Mouse (Mus musculus) lung, postnatal 0 days (tissue): ENCODE measurements at regions not wholly inside any gene's neighbourhood (a gene's known extent, or its start where the extent isn't known, plus 50 kb on each side); places are given as distances from the start of the nearest gene placed in this dataset.

Source experiments
- CTCF ChIP-seq: IDR thresholded peaks from 2 replicates; pipeline ENCODE4 v1.5.1; 2016; ENCODE audit warnings: antibody characterized with exemption, mild to moderate bottlenecking
- EP300 ChIP-seq: IDR thresholded peaks from 2 replicates; pipeline ENCODE4 v1.6.1; 2016; ENCODE audit warnings: antibody characterized with exemption, mild to moderate bottlenecking, control low read depth

DNA sequence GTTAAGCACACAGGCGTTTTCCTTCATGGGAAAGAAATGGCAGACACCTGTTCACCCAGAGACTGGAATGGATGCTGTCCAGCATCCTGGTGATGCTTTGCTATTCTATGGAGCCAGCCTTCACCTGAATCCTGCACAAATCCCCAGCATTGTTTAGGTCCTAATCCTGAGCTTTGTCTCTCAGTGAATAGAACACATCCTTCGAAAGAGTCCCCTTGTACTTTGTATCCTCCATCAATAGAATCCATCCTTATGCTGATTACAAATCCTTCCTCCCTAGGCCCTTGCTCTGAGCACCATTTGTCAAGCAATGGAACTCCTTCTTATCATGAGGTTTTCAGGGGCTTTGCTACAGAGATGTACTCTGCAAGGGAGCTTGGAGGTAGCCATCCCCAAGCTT is 292.1 kb downstream of the Rwdd3 start:
- TF ChIP-seq CTCF (no peak), EP300 (no peak)
